Mouse (Mus musculus) ES-E14 (cell line): ENCODE measurements at regions not wholly inside any gene's neighbourhood (a gene's known extent, or its start where the extent isn't known, plus 50 kb on each side); places are given as distances from the start of the nearest gene placed in this dataset.

Experiments used
- DNase-seq: peaks from one replicate; pipeline ENCODE4 v3.0.0-alpha.2; 2013; ENCODE audit warnings: low read depth, low spot score
- H3K27ac ChIP-seq: 2 replicates; pipeline ENCODE4 v1.5.1; 2012; ENCODE audit warnings: low read depth, mild to moderate bottlenecking, low read length, moderate library complexity, mixed read lengths; ENCODE audit not compliant: poor library complexity, insufficient read depth, severe bottlenecking
- H3K36me3 ChIP-seq: 2 replicates; pipeline ENCODE4 v1.6.1; 2012; ENCODE audit warnings: mild to moderate bottlenecking, low read length, moderate library complexity, mixed read lengths; ENCODE audit not compliant: control insufficient read depth, poor library complexity, insufficient read depth, severe bottlenecking
- H3K4me1 ChIP-seq, 2 experiments: fragments of 150-350 bp in 1 of 2; sonication (generic) in 1 of 2; 2 replicates each; pipeline ENCODE4 v1.6.1; 2012; ENCODE audit warnings: low read length in 2 of 2, mild to moderate bottlenecking in 1 of 2, mixed read lengths in 1 of 2; ENCODE audit not compliant: control insufficient read depth in 2 of 2, insufficient read depth in 2 of 2, poor library complexity in 1 of 2
- H3K4me3 ChIP-seq, 2 experiments: fragments of 150-350 bp in 1 of 2; sonication (generic) in 1 of 2; 2 replicates each; pipeline ENCODE4 v1.5.1; 2012; ENCODE audit warnings: low read length in 2 of 2, low read depth in 1 of 2, mild to moderate bottlenecking in 1 of 2, mixed read lengths in 1 of 2; ENCODE audit not compliant: insufficient read depth in 1 of 2, poor library complexity in 1 of 2, severe bottlenecking in 1 of 2
- H3K9ac ChIP-seq: 2 replicates; pipeline ENCODE4 v1.6.1; 2012; ENCODE audit warnings: low read depth, mild to moderate bottlenecking, low read length, mixed read lengths; ENCODE audit not compliant: poor library complexity, insufficient read depth, severe bottlenecking
- H3K9me3 ChIP-seq: fragments of 150-350 bp; sonication (generic); 2 replicates; pipeline ENCODE4 v1.6.1; 2012; ENCODE audit warnings: low read depth, mild to moderate bottlenecking, low read length; ENCODE audit not compliant: control insufficient read depth, insufficient read depth
- CHD2 ChIP-seq: IDR thresholded peaks from 2 replicates; pipeline ENCODE4 v1.6.1; 2014; ENCODE audit warnings: mild to moderate bottlenecking, low read depth, low read length, inconsistent platforms
- HCFC1 ChIP-seq: IDR thresholded peaks from 2 replicates; pipeline ENCODE4 v1.6.1; 2012; ENCODE audit warnings: low read length, inconsistent platforms, borderline replicate concordance; ENCODE audit not compliant: insufficient read depth
- MAFK ChIP-seq: IDR thresholded peaks from 2 replicates; pipeline ENCODE4 v1.6.1; 2014; ENCODE audit warnings: mild to moderate bottlenecking, low read depth, low read length, inconsistent platforms; ENCODE audit not compliant: insufficient read depth
- ZC3H11A ChIP-seq: IDR thresholded peaks from 2 replicates; pipeline ENCODE4 v1.6.1; 2012; ENCODE audit warnings: low read depth, mild to moderate bottlenecking, inconsistent platforms, low read length, borderline replicate concordance
- ZNF384 ChIP-seq: IDR thresholded peaks from 2 replicates; pipeline ENCODE4 v1.6.1; 2012; ENCODE audit warnings: low read depth, low read length, inconsistent platforms
- in situ Hi-C, 2 experiments: fragments of 600-800 bp; cut with MboI; formaldehyde crosslinking; loops; one replicate each; pipeline ENCODE4 v1.15.1; 2025; ENCODE audit warnings: low sequenced_read_pairs in 2 of 2, inconsistent platforms in 1 of 2; ENCODE audit not compliant: unreplicated experiment in 2 of 2

DNA sequence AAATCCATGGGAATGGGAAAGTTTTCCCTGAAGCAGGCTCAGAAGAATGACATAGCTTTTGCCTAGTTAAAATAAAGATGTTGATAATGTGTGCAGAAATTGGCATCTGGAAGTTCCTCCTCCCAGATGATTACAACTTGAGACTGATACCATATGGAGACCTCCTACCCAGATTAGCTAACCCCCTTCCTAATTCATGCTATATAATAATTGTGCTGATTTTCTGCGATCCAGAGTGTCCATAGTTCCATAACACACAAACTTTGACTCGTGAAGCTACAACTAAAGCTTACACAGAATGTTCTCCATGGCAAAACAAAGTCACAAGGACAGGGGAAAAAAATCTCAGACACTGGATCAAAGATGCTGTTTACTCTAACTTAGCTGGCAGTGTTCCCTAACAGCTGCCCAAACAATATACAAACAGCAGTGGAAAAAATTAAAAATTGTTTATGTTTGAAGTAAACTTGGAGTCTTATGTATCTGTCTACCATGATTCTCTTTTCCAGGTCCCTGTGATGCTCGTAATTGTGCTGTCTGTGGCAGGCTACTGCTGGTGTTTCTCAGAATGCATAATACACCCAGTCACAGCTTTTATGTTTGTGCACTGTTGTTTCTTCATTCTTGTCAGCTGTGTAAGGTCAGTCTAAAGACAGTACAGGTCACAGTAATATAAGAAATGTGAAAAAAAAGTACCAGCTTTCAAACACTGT lies 1978.8 kb upstream of the A830018L16Rik start:
- H3K27ac ChIP-seq = no peak overlapping the region
- in situ Hi-C loops = no loop called here
- H3K4me1 ChIP-seq = no peaks in the 10 kb centered on the region
- DNase-seq = no peak
- H3K9me3 ChIP-seq = no peaks in the 10 kb centered on the region
- H3K9ac ChIP-seq = no peak overlapping the region
- H3K4me3 ChIP-seq = no peak overlapping the region
- no peak for TF ChIP-seq CHD2
- TF ChIP-seq MAFK = no peak
- TF ChIP-seq ZC3H11A = no peak
- no peak for TF ChIP-seq ZNF384
- no peak for TF ChIP-seq HCFC1
- H3K36me3 ChIP-seq = no peaks in the 10 kb centered on the region

DNA sequence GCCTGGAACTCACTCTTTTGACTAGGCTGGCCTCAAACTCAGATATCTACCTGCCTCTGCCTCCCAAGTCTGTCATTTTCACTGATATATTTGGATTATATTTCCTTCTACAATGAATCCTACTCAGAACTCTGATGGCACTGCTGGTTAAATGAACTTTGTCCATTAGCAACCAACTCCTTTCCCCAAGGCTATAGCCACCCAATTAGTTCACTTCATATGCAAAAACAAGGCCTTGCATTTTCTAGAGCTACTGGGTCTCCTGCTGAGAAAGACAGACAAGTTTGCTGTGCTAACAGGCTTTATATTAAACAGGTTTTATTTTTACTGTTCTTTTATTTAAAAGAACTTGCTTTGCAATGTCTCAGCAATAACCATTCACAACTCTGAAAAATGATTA lies 1971.0 kb upstream of the A830018L16Rik start:
- no peaks in the 10 kb centered on the region for H3K36me3 ChIP-seq

GRCm38 (mm10) chr1:9469512-9469911 lies 1944.4 kb upstream of the A830018L16Rik start:
- TF ChIP-seq ZC3H11A (peak; percentile 74; the same call in 1 of the 2 replicates), HCFC1 (peak; percentile 49; the same call in 1 of the 2 replicates), CHD2 (no peak)
- no peaks in the 10 kb centered on the region for H3K36me3 ChIP-seq
- in situ Hi-C loops = no loop called here
- 0 out of 2 replicates have a peak overlapping the region, but pooled peaks have one; percentile 26 for H3K27ac ChIP-seq
- DNase-seq = peak; percentile 49
- peaks cover 0 to 3% of the 10 kb centered on the region in 2 experiments; a peak in 1 of 4 replicates for H3K4me1 ChIP-seq
- no peaks in the 10 kb centered on the region for H3K9me3 ChIP-seq
- peak overlapping the region in 1 of 2 experiments; percentile 16; a peak in 1 of 4 replicates for H3K4me3 ChIP-seq
- H3K9ac ChIP-seq = 0 out of 2 replicates have a peak overlapping the region, but pooled peaks have one; percentile 19

More for the DNA sequence above, 1971.0 kb upstream of the A830018L16Rik start:
- peak overlapping the region; percentile 69; the same call in 1 of the 2 replicates for H3K27ac ChIP-seq
- H3K4me1 ChIP-seq = no peaks in the 10 kb centered on the region
- in situ Hi-C loops = no loop called here
- no peak overlapping the region for H3K9ac ChIP-seq
- no peak overlapping the region for H3K4me3 ChIP-seq
- peak; percentile 28 for DNase-seq
- no peaks in the 10 kb centered on the region for H3K9me3 ChIP-seq
- no peak for TF ChIP-seq CHD2
- TF ChIP-seq ZC3H11A = no peak
- TF ChIP-seq HCFC1 = no peak
- no peak for TF ChIP-seq ZNF384
- no peak for TF ChIP-seq MAFK

DNA sequence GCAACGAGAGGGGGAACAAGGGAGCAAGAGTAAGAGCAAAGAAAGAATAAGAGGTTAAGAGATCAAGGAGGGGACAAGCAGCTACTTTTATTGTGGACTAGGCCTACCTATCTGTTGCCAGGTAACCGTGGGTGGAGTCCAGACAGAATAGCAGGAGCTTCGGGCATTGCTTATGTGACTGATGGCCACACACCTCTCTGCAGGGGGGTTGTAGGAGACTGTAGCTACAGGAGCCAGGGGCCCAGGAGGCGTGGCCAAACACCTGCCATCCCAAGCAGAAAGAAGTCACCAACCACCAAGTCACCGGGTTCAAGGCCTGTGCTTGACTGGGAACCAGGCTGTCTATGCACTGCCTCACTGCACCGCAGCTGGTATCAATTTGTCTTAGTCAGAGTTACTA lies 1943.9 kb upstream of the A830018L16Rik start:
- H3K4me3 ChIP-seq = peak overlapping the region in 1 of 2 experiments; percentile 16; a peak in 1 of 4 replicates
- in situ Hi-C loops = no loop called here

More for the DNA sequence above, 1943.9 kb upstream of the A830018L16Rik start:
- H3K36me3 ChIP-seq = no peaks in the 10 kb centered on the region
- TF ChIP-seq MAFK = no peak
- TF ChIP-seq CHD2 = no peak
- no peak for TF ChIP-seq ZC3H11A
- TF ChIP-seq HCFC1 = no peak
- TF ChIP-seq ZNF384 = no peak
- no peak overlapping the region for H3K9ac ChIP-seq
- peaks cover 0 to 3% of the 10 kb centered on the region in 2 experiments; a peak in 1 of 4 replicates for H3K4me1 ChIP-seq
- H3K9me3 ChIP-seq = no peaks in the 10 kb centered on the region
- peak; percentile 70 for DNase-seq
- 0 out of 2 replicates have a peak overlapping the region, but pooled peaks have one; percentile 26 for H3K27ac ChIP-seq
